Mouse (Mus musculus) CH12.LX (cell line): ENCODE results near the gene Cntn1. TPM values are rescaled to one million over a fixed set of nuclear protein-coding genes. Genes with fewer than 3 reads are reported as not detected.

Experiments used
- DNase-seq: peaks from one replicate; pipeline ENCODE4 v3.0.0-alpha.2; 2013; ENCODE audit errors: extremely low read depth
- H3K27ac ChIP-seq: 2 replicates; pipeline ENCODE4 v1.5.1; 2012; ENCODE audit warnings: low read depth, mild to moderate bottlenecking, control low read depth, moderate library complexity; ENCODE audit not compliant: insufficient read depth
- H3K27me3 ChIP-seq: replicated peaks from 2 replicates; pipeline ENCODE3; 2012; ENCODE audit warnings: inconsistent platforms
- H3K36me3 ChIP-seq, 2 experiments: replicated peaks in 1 of 2; 2 replicates each; pipeline versions ENCODE3 to v1.6.1; 2012; ENCODE audit warnings: inconsistent platforms in 1 of 2, low read length in 1 of 2, mild to moderate bottlenecking in 1 of 2, mixed read lengths in 1 of 2, moderate library complexity in 1 of 2; ENCODE audit not compliant: control insufficient read depth in 1 of 2, insufficient read depth in 1 of 2
- H3K4me1 ChIP-seq, 2 experiments: 2 replicates each; pipeline ENCODE4 v1.6.1; 2012; ENCODE audit warnings: inconsistent platforms in 1 of 2, moderate library complexity in 1 of 2; ENCODE audit not compliant: insufficient read depth in 2 of 2, control insufficient read depth in 1 of 2
- H3K4me2 ChIP-seq: 2 replicates; pipeline ENCODE4 v1.6.1; 2012; ENCODE audit warnings: low read depth, mild to moderate bottlenecking, control low read depth; ENCODE audit not compliant: poor library complexity, insufficient read depth, severe bottlenecking
- H3K4me3 ChIP-seq, 3 experiments: fragments of 150-350 bp in 1 of 3; sonication (generic) in 1 of 3; replicated peaks in 1 of 3; 2 replicates each; pipeline versions ENCODE3 to v1.5.1; 2011 to 2012; ENCODE audit warnings: low read depth in 2 of 3, low read length in 2 of 3, mild to moderate bottlenecking in 2 of 3, moderate library complexity in 2 of 3, control low read depth in 1 of 3, improper control_type of control experiment in 1 of 3, inconsistent platforms in 1 of 3, mixed read lengths in 1 of 3; ENCODE audit not compliant: poor library complexity in 1 of 3
- H3K79me2 ChIP-seq: replicated peaks from 2 replicates; pipeline ENCODE4 v1.6.1; 2012; ENCODE audit warnings: mild to moderate bottlenecking, moderate library complexity; ENCODE audit not compliant: control insufficient read depth, poor library complexity, insufficient read depth, severe bottlenecking; ENCODE audit errors: extremely low read depth
- H3K9ac ChIP-seq: 2 replicates; pipeline ENCODE4 v1.6.1; 2012; ENCODE audit warnings: low read depth, mild to moderate bottlenecking, control low read depth, moderate library complexity; ENCODE audit not compliant: insufficient read depth
- H3K9me3 ChIP-seq: replicated peaks from 2 replicates; pipeline ENCODE3; 2012; ENCODE audit warnings: low read length, inconsistent platforms, mixed read lengths
- BHLHE40 ChIP-seq: IDR thresholded peaks from 2 replicates; pipeline ENCODE4 v1.6.1; 2011; ENCODE audit warnings: mild to moderate bottlenecking, low read depth, low read length, improper control_type of control experiment
- CHD2 ChIP-seq: IDR thresholded peaks from 2 replicates; pipeline ENCODE4 v1.6.1; 2011; ENCODE audit warnings: low read length, improper control_type of control experiment
- E2F4 ChIP-seq: IDR thresholded peaks from 2 replicates; pipeline ENCODE4 v1.6.1; 2011; ENCODE audit warnings: low read depth, low read length, improper control_type of control experiment; ENCODE audit not compliant: insufficient replicate concordance
- ELF1 ChIP-seq: IDR thresholded peaks from 2 replicates; pipeline ENCODE4 v1.6.1; 2014; ENCODE audit warnings: low read depth, mild to moderate bottlenecking, inconsistent platforms, low read length, improper control_type of control experiment
- GABPA ChIP-seq: IDR thresholded peaks from 2 replicates; pipeline ENCODE4 v1.6.1; 2012; ENCODE audit warnings: low read depth, low read length, improper control_type of control experiment, inconsistent platforms; ENCODE audit not compliant: insufficient replicate concordance
- HCFC1 ChIP-seq: IDR thresholded peaks from 2 replicates; pipeline ENCODE4 v1.6.1; 2012; ENCODE audit warnings: low read depth, mild to moderate bottlenecking, inconsistent platforms, low read length, improper control_type of control experiment
- IRF4 ChIP-seq: IDR thresholded peaks from 2 replicates; pipeline ENCODE4 v1.6.1; 2014; ENCODE audit warnings: low read depth, mild to moderate bottlenecking, inconsistent platforms, low read length, improper control_type of control experiment
- MAFK ChIP-seq: IDR thresholded peaks from 2 replicates; pipeline ENCODE4 v1.6.1; 2011; ENCODE audit warnings: low read length, improper control_type of control experiment; ENCODE audit not compliant: insufficient replicate concordance
- MAX ChIP-seq: IDR thresholded peaks from 2 replicates; pipeline ENCODE4 v1.6.1; 2011; ENCODE audit warnings: low read length, improper control_type of control experiment
- MAZ ChIP-seq: IDR thresholded peaks from 2 replicates; pipeline ENCODE4 v1.6.1; 2012; ENCODE audit warnings: low read depth, mild to moderate bottlenecking, inconsistent platforms, low read length, improper control_type of control experiment, moderate library complexity
- MEF2A ChIP-seq: IDR thresholded peaks from 2 replicates; pipeline ENCODE4 v1.6.1; 2014; ENCODE audit warnings: low read depth, mild to moderate bottlenecking, inconsistent platforms, low read length, improper control_type of control experiment, borderline replicate concordance
- MYC ChIP-seq: IDR thresholded peaks from 2 replicates; pipeline ENCODE4 v1.6.1; 2011; ENCODE audit warnings: low read depth, mild to moderate bottlenecking, improper control_type of control experiment, low read length
- NELFE ChIP-seq: IDR thresholded peaks from 2 replicates; pipeline ENCODE4 v1.6.1; 2011; ENCODE audit warnings: low read depth, low read length, improper control_type of control experiment
- PAX5 ChIP-seq: IDR thresholded peaks from 2 replicates; pipeline ENCODE4 v1.6.1; 2012; ENCODE audit warnings: low read length, inconsistent platforms, mixed read lengths
- RAD21 ChIP-seq: IDR thresholded peaks from 2 replicates; pipeline ENCODE4 v1.6.1; 2011; ENCODE audit warnings: low read depth, mild to moderate bottlenecking, low read length, improper control_type of control experiment, moderate library complexity
- RCOR1 ChIP-seq: conservative IDR thresholded peaks from 2 replicates; pipeline ENCODE4 v1.6.1; 2012; ENCODE audit warnings: low read depth, mild to moderate bottlenecking, inconsistent platforms, low read length, improper control_type of control experiment
- SIN3A ChIP-seq: IDR thresholded peaks from 2 replicates; pipeline ENCODE4 v1.6.1; 2012; ENCODE audit warnings: low read length, improper control_type of control experiment, inconsistent platforms
- TBP ChIP-seq: conservative IDR thresholded peaks from 2 replicates; pipeline ENCODE4 v1.6.1; 2011; ENCODE audit warnings: low read depth, low read length, improper control_type of control experiment
- TCF12 ChIP-seq: IDR thresholded peaks from 2 replicates; pipeline ENCODE4 v1.6.1; 2014; ENCODE audit warnings: low read depth, mild to moderate bottlenecking, inconsistent platforms, low read length, improper control_type of control experiment
- UBTF ChIP-seq: IDR thresholded peaks from 2 replicates; pipeline ENCODE4 v1.6.1; 2012; ENCODE audit warnings: low read depth, mild to moderate bottlenecking, inconsistent platforms, low read length, improper control_type of control experiment, moderate library complexity
- USF2 ChIP-seq: conservative IDR thresholded peaks from 2 replicates; pipeline ENCODE4 v1.6.1; 2011; ENCODE audit warnings: low read depth, low read length, improper control_type of control experiment
- ZC3H11A ChIP-seq: IDR thresholded peaks from 2 replicates; pipeline ENCODE4 v1.6.1; 2012; ENCODE audit warnings: low read depth, mild to moderate bottlenecking, inconsistent platforms, low read length, improper control_type of control experiment
- ZKSCAN1 ChIP-seq: IDR thresholded peaks from 2 replicates; pipeline ENCODE4 v1.6.1; 2012; ENCODE audit warnings: low read depth, inconsistent platforms, low read length, improper control_type of control experiment, borderline replicate concordance
- ZNF384 ChIP-seq: IDR thresholded peaks from 2 replicates; pipeline ENCODE4 v1.6.1; 2012; ENCODE audit warnings: low read depth, low read length, improper control_type of control experiment, inconsistent platforms
- dilution Hi-C: fragments of 300-500 bp; cut with MboI; formaldehyde crosslinking; loops from 2 replicates; pipeline ENCODE4 v1.14.3; 2020; ENCODE audit warnings: low sequenced_read_pairs; ENCODE audit not compliant: extremely low pct_unique_long_range_greater_than_20kb, extremely low pct_ligation_motif_present
- in situ Hi-C: fragments of 300-500 bp; cut with MboI; formaldehyde crosslinking; loops from 3 replicates; pipeline ENCODE4 v1.14.3; 2019; ENCODE audit warnings: low sequenced_read_pairs, low pct_ligation_motif_present, low pct_unique_long_range_greater_than_20kb, mixed read lengths
- polyA plus RNA-seq: library from polyadenylated mRNA; unstranded; fragments of >175 nt; gene quantifications from 2 replicates; pipeline ENCODE4 v1.2.1, GENCODE M21; 2012; ENCODE audit warnings: low read depth; ENCODE audit not compliant: insufficient read length
- total RNA-seq, 2 experiments: library from RNA; depleted of rRNA; stranded (reverse); fragments of 300-350 nt in 1 of 2; fragments of >200 nt in 1 of 2; gene quantifications; 2 replicates each; pipeline ENCODE4 v1.2.3; 2012 to 2014

The Cntn1 gene
- total and polyA plus RNA-seq, 3 experiments: 0.04 TPM; not detected in 2

DNA sequence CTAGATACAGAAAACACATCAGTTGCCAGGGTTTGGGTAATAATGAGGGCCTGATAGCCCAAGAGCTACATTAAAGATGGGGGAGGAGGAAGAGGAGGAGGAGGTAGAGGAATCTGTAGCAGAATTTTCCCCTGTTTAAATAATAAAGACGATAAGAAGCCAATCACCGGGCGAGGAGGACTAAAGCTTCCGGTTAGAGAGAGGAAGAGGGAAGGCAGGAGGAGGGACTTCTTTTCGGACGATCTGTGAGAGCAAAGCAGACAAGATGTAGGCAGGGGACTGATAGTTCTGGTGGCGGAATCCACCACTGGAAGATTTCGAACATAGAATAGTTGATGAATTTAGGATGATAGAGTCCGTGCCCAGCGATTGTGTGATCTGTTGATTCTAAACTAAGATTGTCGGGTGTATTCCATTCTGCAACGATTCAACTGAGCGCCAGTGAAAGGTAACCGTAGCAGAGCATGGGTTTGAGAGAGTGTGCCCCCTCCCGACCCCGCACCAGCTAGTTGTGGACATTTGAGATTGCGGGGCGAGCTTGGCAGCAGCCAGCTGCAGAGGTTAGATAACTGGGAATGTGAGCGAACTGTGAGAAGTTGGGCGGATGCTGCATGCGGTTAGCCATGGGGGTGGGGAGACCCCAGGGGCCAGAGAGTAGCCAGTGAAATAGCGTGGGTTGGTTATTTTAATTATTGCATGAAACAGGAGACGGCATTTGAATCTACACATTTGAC lies 293.3 kb downstream of the Cntn1 start:
- H3K36me3 ChIP-seq: no peaks in the 10 kb centered on the region
- no peak overlapping the region for H3K9ac ChIP-seq
- TF ChIP-seq IRF4 (no peak), MYC (no peak), TCF12 (no peak), TBP (no peak), USF2 (no peak), HCFC1 (no peak), MAX (no peak), MAFK (no peak), BHLHE40 (no peak), ZKSCAN1 (no peak), UBTF (no peak), RCOR1 (no peak), SIN3A (no peak)
- peaks cover 53% of the 10 kb centered on the region for H3K9me3 ChIP-seq
- dilution Hi-C loops: no loop called here
- no peak overlapping the region for H3K4me2 ChIP-seq
- no peaks in the 10 kb centered on the region for H3K27me3 ChIP-seq
- no peak overlapping the region for H3K4me3 ChIP-seq
- no peaks in the 10 kb centered on the region for H3K4me1 ChIP-seq
- H3K79me2 ChIP-seq: no peaks in the 10 kb centered on the region
- no peak overlapping the region for H3K27ac ChIP-seq
- no peak for DNase-seq
- in situ Hi-C loops: no loop called here

DNA sequence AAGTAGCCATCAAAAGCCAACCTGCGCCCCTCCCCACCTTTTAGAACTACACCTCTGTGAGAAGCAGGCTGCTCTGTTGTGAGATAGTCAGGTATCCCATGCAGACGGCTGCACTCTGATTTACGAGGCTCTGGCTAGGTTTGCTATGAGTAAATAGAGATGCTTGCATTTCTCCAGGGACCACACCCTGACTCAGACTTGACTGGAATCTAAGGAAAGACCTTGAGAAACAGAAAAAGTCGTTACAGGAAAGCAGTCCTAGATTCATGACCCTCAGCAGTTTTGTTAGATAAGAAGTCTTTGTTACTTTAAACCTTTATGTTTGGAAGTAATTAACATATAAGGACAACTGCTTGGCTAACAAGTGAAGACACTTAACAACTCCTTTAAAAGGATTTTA lies 296.5 kb downstream of the Cntn1 start:
- Histone ChIP-seq H3K9me3 (peaks cover 61% of the 10 kb centered on the region), H3K9ac (no peak overlapping the region), H3K36me3 (no peaks in the 10 kb centered on the region), H3K4me3 (no peak overlapping the region), H3K4me1 (no peaks in the 10 kb centered on the region), H3K4me2 (no peak overlapping the region), H3K27ac (no peak overlapping the region), H3K27me3 (no peaks in the 10 kb centered on the region), H3K79me2 (no peaks in the 10 kb centered on the region)
- no peak for TF ChIP-seq NELFE
- TF ChIP-seq MAX: no peak
- no peak for TF ChIP-seq GABPA
- no peak for TF ChIP-seq MAZ
- no peak for TF ChIP-seq MAFK
- no peak for TF ChIP-seq MEF2A
- TF ChIP-seq E2F4: no peak
- TF ChIP-seq TCF12: no peak
- no peak for TF ChIP-seq RAD21
- no peak for TF ChIP-seq ZC3H11A
- no peak for TF ChIP-seq ZNF384
- TF ChIP-seq ELF1: no peak
- TF ChIP-seq CHD2: no peak
- TF ChIP-seq PAX5: no peak
- dilution Hi-C loops (no loop called here), in situ Hi-C loops (no loop called here)
- DNase-seq: no peak
